Mouse (Mus musculus) neural tube, embryonic 14.5 days (tissue): Measurements from ENCODE around the gene Btrc. TPM values are rescaled to one million over a fixed set of nuclear protein-coding genes. Genes with fewer than 3 reads are reported as not detected.

Experiments used
- ATAC-seq: fragments of 200-750 bp; cut with Nextera tagmentation; 2 replicates; pipeline ENCODE4 v1.8.0; 2017; ENCODE audit warnings: low read depth, mild to moderate bottlenecking, moderate TSS enrichment, moderate library complexity
- H3K27ac ChIP-seq: fragments of 300-500 bp; sonication (generic); 2 replicates; pipeline ENCODE4 v1.5.1; 2014; ENCODE audit warnings: low read depth, mild to moderate bottlenecking, control low read depth, low read length, moderate library complexity, mixed read lengths
- H3K27me3 ChIP-seq: fragments of 300-500 bp; sonication (generic); 2 replicates; pipeline ENCODE4 v1.6.1; 2014; ENCODE audit warnings: low read length; ENCODE audit not compliant: control insufficient read depth, insufficient read depth
- H3K36me3 ChIP-seq: fragments of 300-500 bp; sonication (generic); 2 replicates; pipeline ENCODE4 v1.6.1; 2014; ENCODE audit warnings: low read length, mixed read lengths; ENCODE audit not compliant: control insufficient read depth, insufficient read depth
- H3K4me1 ChIP-seq: fragments of 300-500 bp; sonication (generic); 2 replicates; pipeline ENCODE4 v1.6.1; 2014; ENCODE audit warnings: low read length; ENCODE audit not compliant: control insufficient read depth, insufficient read depth
- H3K4me2 ChIP-seq: fragments of 300-500 bp; sonication (generic); 2 replicates; pipeline ENCODE4 v1.6.1; 2014; ENCODE audit warnings: mild to moderate bottlenecking, low read depth, low read length, control low read depth
- H3K4me3 ChIP-seq: fragments of 300-500 bp; sonication (generic); 2 replicates; pipeline ENCODE4 v1.5.1; 2014; ENCODE audit warnings: low read depth, low read length, control low read depth, mixed read lengths
- H3K9ac ChIP-seq: fragments of 300-500 bp; sonication (generic); replicated peaks from 2 replicates; pipeline ENCODE4 v1.6.1; 2014; ENCODE audit warnings: low read depth, mild to moderate bottlenecking, control low read depth, low read length, mixed read lengths
- H3K9me3 ChIP-seq: fragments of 300-500 bp; sonication (generic); 2 replicates; pipeline ENCODE4 v1.6.1; 2016; ENCODE audit warnings: low read length; ENCODE audit not compliant: control insufficient read depth
- WGBS: fragments of 180-500 bp; shearing (Covaris S2); extraction: QIAGEN DNeasy Blood & Tissue Kit; methylation state at CpG from one replicate; pipeline ENCODE4 v1.1.7; 2014; 5-methylcytosine and 5-hydroxymethylcytosine counted together
- polyA plus RNA-seq: library from polyadenylated mRNA; unstranded; fragments of >200 nt; fragmentation: Nextera tagmentation; extraction: Ambion mirVana; gene quantifications from 2 replicates; pipeline ENCODE4 v1.2.1, GENCODE M21; 2014

The Btrc gene
- polyA plus RNA-seq, 1 experiment from 2014 or later: 70.8 TPM

DNA sequence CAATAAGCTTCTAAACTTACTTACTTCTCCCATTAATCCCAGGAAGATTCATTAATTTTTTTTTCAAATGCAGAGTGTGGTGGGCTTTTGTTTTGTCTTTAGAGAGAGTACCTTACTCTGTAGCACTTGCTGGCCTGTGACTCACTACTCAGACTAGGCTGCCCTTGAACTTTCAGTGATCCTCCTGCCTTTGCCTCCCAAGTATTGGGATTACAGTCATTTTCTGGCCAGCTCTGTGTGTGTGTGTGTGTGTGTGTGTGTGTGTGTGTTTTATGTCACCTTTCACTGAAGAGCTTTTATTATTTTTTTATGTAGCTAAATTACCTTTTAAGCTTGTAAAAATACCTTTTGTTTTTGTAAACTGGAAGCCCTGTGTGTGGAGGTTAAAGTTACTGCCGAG lies 84.4 kb downstream of the Btrc start:
- ATAC-seq: no peak
- no peaks in the 10 kb centered on the region for H3K36me3 ChIP-seq
- H3K27me3 ChIP-seq: no peaks in the 10 kb centered on the region
- H3K4me3 ChIP-seq: no peak overlapping the region
- peak overlapping the region; percentile 40; the same call in 1 of the 2 replicates for H3K27ac ChIP-seq
- no peaks in the 10 kb centered on the region for H3K9me3 ChIP-seq
- H3K4me1 ChIP-seq: peaks cover 21% of the 10 kb centered on the region; the same call in 1 of the 2 replicates
- no peak overlapping the region for H3K4me2 ChIP-seq
- WGBS: 93% methylated on average over 1 of the region's 1 CpGs
- no peak overlapping the region for H3K9ac ChIP-seq

DNA sequence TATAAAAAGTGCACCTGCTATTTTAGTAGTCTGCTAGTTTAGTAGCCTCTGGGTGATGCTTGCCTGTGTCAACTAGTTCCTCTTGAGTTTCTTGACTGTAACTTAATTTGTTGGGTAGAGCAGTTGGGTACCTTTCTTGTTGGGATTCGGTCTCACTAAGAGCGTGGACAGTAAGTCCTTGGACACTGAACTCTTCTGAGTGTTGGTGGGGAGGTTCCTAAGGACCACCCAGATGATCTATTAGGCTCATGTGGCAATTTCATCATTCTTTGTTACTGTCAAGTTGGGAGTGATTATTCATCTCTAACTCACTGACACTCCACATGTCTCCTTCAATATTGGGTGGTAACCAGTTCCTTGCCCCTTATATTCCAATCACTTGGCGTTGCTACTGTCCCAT lies 90.9 kb downstream of the Btrc start:
- Histone ChIP-seq H3K9me3 (no peaks in the 10 kb centered on the region), H3K4me1 (peaks cover 8% of the 10 kb centered on the region; the same call in 1 of the 2 replicates), H3K27ac (no peak overlapping the region), H3K4me3 (no peak overlapping the region), H3K36me3 (no peaks in the 10 kb centered on the region), H3K27me3 (no peaks in the 10 kb centered on the region), H3K4me2 (no peak overlapping the region), H3K9ac (no peak overlapping the region)
- WGBS: 96% methylated on average over 3 of the region's 3 CpGs
- ATAC-seq: no peak

GRCm38 (mm10) chr19:45456896-45457295 lies 93.4 kb downstream of the Btrc start:
- Histone ChIP-seq H3K27ac (no peak overlapping the region), H3K36me3 (no peaks in the 10 kb centered on the region), H3K4me3 (no peak overlapping the region), H3K4me2 (no peak overlapping the region), H3K9ac (no peak overlapping the region), H3K27me3 (no peaks in the 10 kb centered on the region), H3K9me3 (no peaks in the 10 kb centered on the region), H3K4me1 (peaks cover 22% of the 10 kb centered on the region)
- WGBS: 75% methylated on average over 7 of the region's 7 CpGs
- no peak for ATAC-seq

- H3K27ac ChIP-seq: no peak overlapping the region; the same call in 1 of the 2 replicates
- no peak for ATAC-seq
Observed at GRCm38 (mm10) chr19:45458702-45459101, 95.2 kb downstream of the Btrc start.

DNA sequence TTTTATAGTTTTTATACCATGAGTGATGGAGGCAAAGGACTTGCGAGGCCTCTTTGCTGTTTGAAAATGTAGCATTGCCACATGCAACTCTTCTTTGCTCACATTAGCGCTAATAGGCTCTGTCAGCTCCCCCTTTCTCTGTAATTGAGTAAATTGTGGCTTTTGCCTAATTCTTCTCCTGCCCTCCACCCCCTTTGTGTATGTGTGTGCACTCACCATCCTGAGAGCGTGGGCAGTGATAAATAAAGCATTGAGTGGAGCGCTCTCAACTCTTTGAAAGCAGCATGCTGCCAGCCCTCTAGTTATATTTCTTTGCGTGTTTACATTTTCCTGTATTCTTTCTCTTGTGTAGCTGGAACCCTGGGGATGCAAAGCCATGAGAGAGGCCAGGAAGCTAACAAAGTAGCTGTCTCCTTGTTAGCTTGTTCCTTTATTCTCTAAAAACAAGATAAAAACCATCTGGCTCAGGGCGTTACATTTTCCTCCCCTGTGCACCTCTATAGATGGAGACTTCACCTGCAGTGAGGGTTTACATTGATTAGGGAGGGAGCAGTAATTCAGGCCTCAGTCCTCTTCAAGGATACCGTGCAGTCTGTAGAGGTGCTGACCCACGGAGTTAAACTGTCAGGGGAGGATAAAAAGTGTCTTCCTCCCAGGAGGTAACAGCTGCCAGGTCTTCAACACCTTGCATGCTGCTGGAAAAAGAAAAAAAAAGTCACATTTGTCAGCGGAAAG lies 96.6 kb downstream of the Btrc start:
- H3K27ac ChIP-seq: peak overlapping the region; percentile 39; the same call in 1 of the 2 replicates
- WGBS: 18% methylated on average over 9 of the region's 9 CpGs
- ATAC-seq: no peak
- no peaks in the 10 kb centered on the region for H3K9me3 ChIP-seq
- H3K4me3 ChIP-seq: no peak overlapping the region
- peaks cover 22% of the 10 kb centered on the region for H3K4me1 ChIP-seq
- H3K27me3 ChIP-seq: no peaks in the 10 kb centered on the region
- H3K9ac ChIP-seq: no peak overlapping the region
- H3K36me3 ChIP-seq: no peaks in the 10 kb centered on the region
- no peak overlapping the region for H3K4me2 ChIP-seq

More at GRCm38 (mm10) chr19:45458702-45459101, 95.2 kb downstream of the Btrc start:
- Histone ChIP-seq H3K4me3 (no peak overlapping the region), H3K9ac (no peak overlapping the region), H3K9me3 (no peaks in the 10 kb centered on the region), H3K4me1 (peaks cover 22% of the 10 kb centered on the region), H3K27me3 (no peaks in the 10 kb centered on the region), H3K36me3 (no peaks in the 10 kb centered on the region), H3K4me2 (no peak overlapping the region; the same call in 1 of the 2 replicates)
- WGBS: 9% methylated on average over 7 of the region's 7 CpGs

DNA sequence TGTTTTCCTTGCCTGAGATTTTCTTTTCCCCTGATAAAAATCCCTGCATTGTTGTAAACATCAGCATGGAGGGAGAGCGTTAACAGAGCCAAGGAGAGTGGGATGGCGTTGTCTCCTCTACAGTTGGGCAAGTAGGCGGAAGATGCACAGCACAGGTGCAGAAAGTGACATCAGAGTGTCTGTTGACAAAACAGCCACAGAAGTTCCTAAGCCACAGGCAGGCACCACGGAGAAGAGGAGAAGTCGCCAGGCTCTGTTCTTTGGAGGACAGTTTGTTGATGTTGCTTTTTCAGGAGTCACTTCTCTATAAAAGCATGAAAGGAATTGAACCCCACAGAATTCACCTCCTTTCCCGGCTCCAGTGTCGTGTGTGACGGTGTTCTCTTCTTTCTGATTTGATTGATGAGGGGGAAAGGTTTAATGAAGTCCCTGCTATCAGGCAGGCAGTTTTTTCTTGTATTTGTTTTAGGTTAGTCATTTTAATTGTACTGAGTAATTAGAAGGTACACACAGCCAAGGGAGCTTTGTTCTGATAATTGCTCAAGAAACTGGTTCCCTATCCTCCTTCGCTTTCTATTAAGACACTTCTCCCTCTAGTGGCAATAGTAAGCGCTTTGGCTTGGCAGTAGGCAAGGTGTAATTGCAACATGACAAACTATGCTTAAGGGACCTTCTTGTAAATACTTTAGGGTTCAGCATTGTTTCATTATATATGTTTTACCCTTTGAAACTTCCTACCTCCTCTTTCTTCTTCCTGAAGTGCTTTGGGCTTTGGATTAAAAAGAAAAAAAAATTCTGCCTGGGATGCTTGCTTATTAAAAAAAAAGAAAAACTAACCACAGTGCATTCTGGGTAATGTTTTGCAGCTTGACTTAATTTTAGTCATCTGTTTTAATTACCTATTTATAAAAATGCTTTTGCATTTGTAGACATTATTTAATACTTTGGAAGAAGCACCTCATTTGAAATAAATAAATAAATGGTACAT lies 97.5 kb downstream of the Btrc start:
- 15% methylated on average over 10 of the region's 10 CpGs for WGBS
- ATAC-seq: peak; percentile 51; the same call in 1 of the 2 replicates
- no peaks in the 10 kb centered on the region for H3K9me3 ChIP-seq

GRCm38 (mm10) chr19:45469760-45470159 lies 106.2 kb downstream of the Btrc start:
- no peak for ATAC-seq
- H3K36me3 ChIP-seq: no peaks in the 10 kb centered on the region
- no peaks in the 10 kb centered on the region for H3K9me3 ChIP-seq
- H3K27me3 ChIP-seq: no peaks in the 10 kb centered on the region
- no peak overlapping the region for H3K9ac ChIP-seq
- no peak overlapping the region for H3K27ac ChIP-seq
- peaks cover 16% of the 10 kb centered on the region; the same call in 1 of the 2 replicates for H3K4me1 ChIP-seq
- H3K4me3 ChIP-seq: no peak overlapping the region
- H3K4me2 ChIP-seq: no peak overlapping the region
- WGBS: over 99% methylated on average over 5 of the region's 5 CpGs

More for the DNA sequence above, 97.5 kb downstream of the Btrc start:
- Histone ChIP-seq H3K4me3 (no peak overlapping the region), H3K4me2 (0 out of 2 replicates have a peak overlapping the region, but pooled peaks have one; percentile 6), H3K27ac (peak overlapping the region; percentile 50; the same call in 1 of the 2 replicates), H3K36me3 (no peaks in the 10 kb centered on the region), H3K27me3 (no peaks in the 10 kb centered on the region), H3K4me1 (peaks cover 22% of the 10 kb centered on the region), H3K9ac (0 out of 2 replicates have a peak overlapping the region, but pooled peaks have one; percentile 11)

- no peak for ATAC-seq
Observed at GRCm38 (mm10) chr19:45472691-45473520, 109.4 kb downstream of the Btrc start.

More at GRCm38 (mm10) chr19:45472691-45473520, 109.4 kb downstream of the Btrc start:
- Histone ChIP-seq H3K4me3 (no peak overlapping the region), H3K27me3 (no peaks in the 10 kb centered on the region), H3K9ac (no peak overlapping the region), H3K36me3 (no peaks in the 10 kb centered on the region), H3K9me3 (no peaks in the 10 kb centered on the region), H3K4me1 (peaks cover 46% of the 10 kb centered on the region), H3K4me2 (no peak overlapping the region), H3K27ac (no peak overlapping the region)
- 31% methylated on average over 11 of the region's 11 CpGs for WGBS
